Comparison of ENCODE assay signal across 28 mouse cellular contexts in genomic region chr1:107378368-107378767, GRCm38 (mm10). TPM values are rescaled to one million over a fixed set of nuclear protein-coding genes. Genes with fewer than 3 reads are reported as not detected.
A peak's percentile ranks its signal among the peaks of the same experiment; 100 is the strongest.
DNase-seq lines count a peak whose midpoint lies in the region; ATAC-seq and TF ChIP-seq lines count a peak whose summit lies in the region.
"Had no signal": no experiment of that assay in that cellular context is flagged by ENCODE, and none has a peak within 500 bp of the region (broad histone marks: within the 10 kb centered on the region; RNA-seq: fewer than 3 reads in every experiment).

No protein-coding gene starts in this region.

- TF ChIP-seq EP300 in MEL (IDR thresholded peaks at IDR 0.05; ENCODE audit: low read depth in 1 of 2, low read length in 2 of 2), result no peak

- peak; percentile 37 for DNase-seq in MEL (ENCODE audit: low read depth, low spot score)
- DNase-seq in layer of hippocampus, adult 9-10 months (ENCODE audit: low spot score), result no peak
- DNase-seq: adrenal gland, adult 2 months; adrenal gland, postnatal 10 days; adrenal gland, postnatal 25 days; cerebellum, adult 11 months; cerebellum, adult 18-20 months; cerebellum, adult 8-10 months; cerebellum, adult 9-11 months; cerebellum, postnatal 25 days; embryo, embryonic 11 days had no signal

- peaks cover 0 to 61% of the 10 kb centered on the region in 2 experiments; a peak in 2 of 4 replicates for H3K36me3 ChIP-seq in MEL (ENCODE audit: control insufficient read depth in 1 of 2, insufficient read depth in 2 of 2, low read length in 2 of 2)
- no peaks in the 10 kb centered on the region for H3K36me3 ChIP-seq in heart, embryonic 12.5 days
- H3K36me3 ChIP-seq: embryonic facial prominence, embryonic 13.5 days; embryonic facial prominence, embryonic 15.5 days; forebrain, embryonic 10.5 days; forebrain, embryonic 12.5 days; G1E had no signal

- ATAC-seq in common myeloid progenitor, adult 5-6 weeks (replicated peaks; ENCODE audit: low read depth, poor library complexity, severe bottlenecking), result peak; percentile 33; the same call in 1 of the 2 replicates
- peak; percentile 48; the same call in 1 of the 2 replicates for ATAC-seq in megakaryocyte-erythroid progenitor cell, adult 5-6 weeks (replicated peaks; ENCODE audit: low FRiP score, low TSS enrichment, poor library complexity, severe bottlenecking)
- ATAC-seq in heart, embryonic 12.5 days (ENCODE audit: insufficient number of reproducible peaks, low FRiP score), result no peak
- ATAC-seq: forebrain, embryonic 14.5 days; forebrain, embryonic 16.5 days had no signal

- no peak for TF ChIP-seq RAD21 in MEL (IDR thresholded peaks at IDR 0.05; ENCODE audit: low read depth, low read length)

- no peak for TF ChIP-seq POLR2A in MEL (IDR thresholded peaks at IDR 0.05; ENCODE audit: control insufficient read depth in 1 of 2, insufficient read depth in 1 of 2, low read depth in 1 of 2, low read length in 2 of 2, poor library complexity in 1 of 2)

- no peak overlapping the region for H3K4me2 ChIP-seq in heart, embryonic 12.5 days
- H3K4me2 ChIP-seq: embryonic facial prominence, embryonic 13.5 days; embryonic facial prominence, embryonic 15.5 days; forebrain, embryonic 12.5 days had no signal

- no peaks in the 10 kb centered on the region for H3K27me3 ChIP-seq in MEL (ENCODE audit: control insufficient read depth in 1 of 2, insufficient read depth in 2 of 2, low read length in 2 of 2)
- H3K27me3 ChIP-seq in heart, embryonic 12.5 days (replicated peaks), result no peaks in the 10 kb centered on the region
- H3K27me3 ChIP-seq: CH12.LX; embryonic facial prominence, embryonic 13.5 days; embryonic facial prominence, embryonic 15.5 days; forebrain, embryonic 12.5 days had no signal

- H3K27ac ChIP-seq in MEL (ENCODE audit: control insufficient read depth, low read depth, low read length), result no peak overlapping the region
- no peak overlapping the region for H3K27ac ChIP-seq in heart, embryonic 12.5 days (ENCODE audit: poor library complexity, severe bottlenecking)
- H3K27ac ChIP-seq: embryonic facial prominence, embryonic 13.5 days; embryonic facial prominence, embryonic 15.5 days; forebrain, embryonic 10.5 days; forebrain, embryonic 12.5 days had no signal

- H3K9me3 ChIP-seq in MEL (replicated peaks; ENCODE audit: insufficient read depth, low read length), result no peaks in the 10 kb centered on the region
- H3K9me3 ChIP-seq in heart, embryonic 12.5 days (replicated peaks), result no peaks in the 10 kb centered on the region
- H3K9me3 ChIP-seq: embryonic facial prominence, embryonic 13.5 days; embryonic facial prominence, embryonic 15.5 days; forebrain, embryonic 10.5 days; forebrain, embryonic 12.5 days had no signal

- no peak for TF ChIP-seq CTCF in MEL (IDR thresholded peaks at IDR 0.05 in 2 of 3, conservative IDR thresholded peaks at IDR 0.05 in 1 of 3; ENCODE audit: control insufficient read depth in 1 of 3, insufficient read depth in 1 of 3, low read depth in 2 of 3, low read length in 3 of 3, poor library complexity in 1 of 3, severe bottlenecking in 1 of 3)

- no peak overlapping the region for H3K4me3 ChIP-seq in MEL (ENCODE audit: control insufficient read depth in 1 of 2, insufficient read depth in 1 of 2, low read depth in 2 of 2, low read length in 2 of 2)
- H3K4me3 ChIP-seq in heart, embryonic 12.5 days, result no peak overlapping the region
- H3K4me3 ChIP-seq: embryonic facial prominence, embryonic 13.5 days; embryonic facial prominence, embryonic 15.5 days; erythroblast, embryonic 14.5 days; forebrain, embryonic 10.5 days; forebrain, embryonic 12.5 days had no signal

- peaks cover 33 to 34% of the 10 kb centered on the region in 2 experiments for H3K4me1 ChIP-seq in MEL (ENCODE audit: control insufficient read depth in 1 of 2, insufficient read depth in 2 of 2, low read length in 2 of 2)
- H3K4me1 ChIP-seq in heart, embryonic 12.5 days (replicated peaks), result no peaks in the 10 kb centered on the region
- H3K4me1 ChIP-seq: embryonic facial prominence, embryonic 13.5 days; embryonic facial prominence, embryonic 15.5 days; forebrain, embryonic 10.5 days; forebrain, embryonic 12.5 days had no signal

- H3K79me2 ChIP-seq in MEL (ENCODE audit: control insufficient read depth, insufficient read depth, low read length, poor library complexity), result no peaks in the 10 kb centered on the region

- H3K9ac ChIP-seq in MEL (ENCODE audit: control insufficient read depth, low read depth, low read length, poor library complexity, severe bottlenecking), result no peak overlapping the region
- no peak overlapping the region for H3K9ac ChIP-seq in heart, embryonic 12.5 days
- H3K9ac ChIP-seq: embryonic facial prominence, embryonic 13.5 days; embryonic facial prominence, embryonic 15.5 days; forebrain, embryonic 12.5 days had no signal

TF ChIP-seq in MEL, 35 proteins besides CTCF, POLR2A, EP300 and RAD21:
- no peak for TF ChIP-seq CHD2 (IDR thresholded peaks at IDR 0.05; ENCODE audit: low read length)
- no peak for TF ChIP-seq HCFC1 (IDR thresholded peaks at IDR 0.05; ENCODE audit: low read depth, low read length)
- no peak for TF ChIP-seq SIN3A (IDR thresholded peaks at IDR 0.05; ENCODE audit: low read length)
- TF ChIP-seq GATA1 (IDR thresholded peaks at IDR 0.05; ENCODE audit: low read depth, low read length), result peak; percentile 65
- TF ChIP-seq TAL1 (IDR thresholded peaks at IDR 0.05; ENCODE audit: low read length), result no peak

RNA-seq across cellular contexts. Expression of gene Serpinb11, which starts 17.4 kb away (rescaled TPM):
- not detected in 2 replicates for total RNA-seq in MEL (2012; rRNA removed)
- not detected for polyA plus RNA-seq in MEL (2012; ENCODE audit: insufficient read depth in 1 of 2, insufficient read length in 2 of 2, low read depth in 1 of 2, low replicate concordance in 2 of 2, missing spikeins in 1 of 2)
- not detected in 2 replicates for total RNA-seq in common myeloid progenitor, adult 5-6 weeks (2017)
- total RNA-seq in megakaryocyte-erythroid progenitor cell, adult 5-6 weeks (2014; fragmentation: Nextera tagmentation), result not detected in 2 replicates
- not detected in 2 replicates for total RNA-seq in megakaryocyte-erythroid progenitor cell, adult 5-6 weeks (2017)
- not detected in 2 replicates for polyA plus RNA-seq in heart, embryonic 12.5 days (2016; fragmentation: Nextera tagmentation; extraction: Ambion mirVana)
- total RNA-seq: adrenal gland, adult 2 months; adrenal gland, postnatal 10 days; adrenal gland, postnatal 25 days; adrenal gland, postnatal 4 days; CH12.LX; G1E had no signal
- polyA plus RNA-seq: adrenal gland, adult 2 months; brain, embryonic 14.5 days; C2C12; embryonic facial prominence, embryonic 11.5 days; erythroblast, embryonic 14.5 days; forebrain, embryonic 10.5 days; forebrain, embryonic 12.5 days; forebrain, embryonic 14.5 days; forebrain, embryonic 16.5 days; frontal cortex, adult 2 months; G1E had no signal

RNA-seq across cellular contexts. Expression of gene Serpinb7, which starts 21.1 kb away (rescaled TPM):
- total RNA-seq in MEL (2012; rRNA removed), result not detected in 2 replicates
- polyA plus RNA-seq in MEL (2012; ENCODE audit: insufficient read depth in 1 of 2, insufficient read length in 2 of 2, low read depth in 1 of 2, low replicate concordance in 2 of 2, missing spikeins in 1 of 2), result not detected
- not detected in 2 replicates for total RNA-seq in common myeloid progenitor, adult 5-6 weeks (2017)
- total RNA-seq in megakaryocyte-erythroid progenitor cell, adult 5-6 weeks (2014; fragmentation: Nextera tagmentation), result not detected in 2 replicates
- not detected in 2 replicates for total RNA-seq in megakaryocyte-erythroid progenitor cell, adult 5-6 weeks (2017)
- polyA plus RNA-seq in heart, embryonic 12.5 days (2016; fragmentation: Nextera tagmentation; extraction: Ambion mirVana), result not detected in 2 replicates
- total RNA-seq: adrenal gland, adult 2 months; adrenal gland, postnatal 10 days; adrenal gland, postnatal 25 days; adrenal gland, postnatal 4 days; G1E had no signal
- polyA plus RNA-seq: adrenal gland, adult 2 months; embryonic facial prominence, embryonic 11.5 days; erythroblast, embryonic 14.5 days; forebrain, embryonic 10.5 days; forebrain, embryonic 12.5 days; forebrain, embryonic 14.5 days; forebrain, embryonic 16.5 days; G1E had no signal
